Mouse (Mus musculus) heart, postnatal 4 days (tissue): ENCODE results near the gene Sh3pxd2a. TPM values are rescaled to one million over a fixed set of nuclear protein-coding genes. Genes with fewer than 3 reads are reported as not detected.
A peak's percentile ranks its signal among the peaks of the same experiment; 100 is the strongest.

Experiments used
- DNase-seq: peaks from one replicate; pipeline ENCODE4 v3.0.0; 2021
- total RNA-seq, 2 experiments: library from RNA; stranded (reverse); gene quantifications; 2 replicates each; pipeline ENCODE4 v1.2.3; 2021

The Sh3pxd2a gene
- total RNA-seq, 2 experiments from 2014 or later: 91.0 to 95.1 TPM

GRCm38 (mm10) chr19:47266070-47266801, 198.0 kb downstream of the Sh3pxd2a start:
- DNase-seq: no peak

- DNase-seq: peak; percentile 87
Measured at GRCm38 (mm10) chr19:47264322-47265092, 199.7 kb downstream of the Sh3pxd2a start.

GRCm38 (mm10) chr19:47263621-47264020, 200.6 kb downstream of the Sh3pxd2a start:
- DNase-seq: no peak

GRCm38 (mm10) chr19:47261196-47261595, 203.0 kb downstream of the Sh3pxd2a start:
- DNase-seq: no peak

GRCm38 (mm10) chr19:47259581-47259980, 204.6 kb downstream of the Sh3pxd2a start:
- peak; percentile 55 for DNase-seq

- DNase-seq: no peak
Measured at GRCm38 (mm10) chr19:47255919-47256318, 208.3 kb downstream of the Sh3pxd2a start.

- DNase-seq: no peak
Measured at GRCm38 (mm10) chr19:47255036-47255435, 209.2 kb downstream of the Sh3pxd2a start.

- DNase-seq: no peak
Measured at GRCm38 (mm10) chr19:47253053-47253628, 211.1 kb downstream of the Sh3pxd2a start.

GRCm38 (mm10) chr19:47250931-47251330, 213.3 kb downstream of the Sh3pxd2a start:
- no peak for DNase-seq

GRCm38 (mm10) chr19:47248906-47249568, 215.2 kb downstream of the Sh3pxd2a start:
- no peak for DNase-seq

GRCm38 (mm10) chr19:47248296-47248695, 215.9 kb downstream of the Sh3pxd2a start:
- DNase-seq: no peak

GRCm38 (mm10) chr19:47247791-47248190, 216.4 kb downstream of the Sh3pxd2a start:
- no peak for DNase-seq

GRCm38 (mm10) chr19:47245512-47245911, 218.7 kb downstream of the Sh3pxd2a start:
- DNase-seq: no peak

- DNase-seq: no peak
Measured at GRCm38 (mm10) chr19:47242227-47242626, 222.0 kb downstream of the Sh3pxd2a start.

GRCm38 (mm10) chr19:47240957-47241356, 223.2 kb downstream of the Sh3pxd2a start:
- DNase-seq: no peak

GRCm38 (mm10) chr19:47240076-47240475, 224.1 kb downstream of the Sh3pxd2a start:
- no peak for DNase-seq

- no peak for DNase-seq
Measured at GRCm38 (mm10) chr19:47233087-47233486, 231.1 kb downstream of the Sh3pxd2a start.

GRCm38 (mm10) chr19:47232077-47232865, 231.9 kb downstream of the Sh3pxd2a start:
- no peak for DNase-seq

GRCm38 (mm10) chr19:47231389-47231788, 232.8 kb downstream of the Sh3pxd2a start:
- no peak for DNase-seq

GRCm38 (mm10) chr19:47230682-47231081, 233.5 kb downstream of the Sh3pxd2a start:
- no peak for DNase-seq

- DNase-seq: no peak
Measured at GRCm38 (mm10) chr19:47230082-47230481, 234.1 kb downstream of the Sh3pxd2a start.

- DNase-seq: no peak
Measured at GRCm38 (mm10) chr19:47229461-47229860, 234.7 kb downstream of the Sh3pxd2a start.
